Mouse (Mus musculus) MEL (cell line): Measurements from ENCODE around the gene Ciz1.

Experiments
- CHD2 ChIP-seq: IDR thresholded peaks from 2 replicates; pipeline ENCODE4 v1.6.1; 2011; ENCODE audit warnings: low read length, improper control_type of control experiment
- CTCF ChIP-seq, 3 experiments: IDR thresholded peaks in 2 of 3; conservative IDR thresholded peaks in 1 of 3; 2 replicates each; pipeline ENCODE4 v1.5.1; 2011 to 2012; ENCODE audit warnings: low read length in 3 of 3, low read depth in 2 of 3, mild to moderate bottlenecking in 2 of 3, improper control_type of control experiment in 1 of 3, inconsistent platforms in 1 of 3, mixed read lengths in 1 of 3, moderate library complexity in 1 of 3; ENCODE audit not compliant: control insufficient read depth in 1 of 3, insufficient read depth in 1 of 3, poor library complexity in 1 of 3, severe bottlenecking in 1 of 3
- EP300 ChIP-seq, 2 experiments: IDR thresholded peaks; 2 replicates each; pipeline ENCODE4 v1.6.1; 2011; ENCODE audit warnings: improper control_type of control experiment in 2 of 2, low read length in 2 of 2, low read depth in 1 of 2, mild to moderate bottlenecking in 1 of 2
- ETS1 ChIP-seq: IDR thresholded peaks from 2 replicates; pipeline ENCODE4 v1.6.1; 2012; ENCODE audit warnings: low read depth, mild to moderate bottlenecking, inconsistent platforms, low read length, improper control_type of control experiment, moderate library complexity
- MAZ ChIP-seq: IDR thresholded peaks from 2 replicates; pipeline ENCODE4 v1.6.1; 2012; ENCODE audit warnings: low read depth, mild to moderate bottlenecking, inconsistent platforms, low read length, improper control_type of control experiment
- MXI1 ChIP-seq: IDR thresholded peaks from 2 replicates; pipeline ENCODE4 v1.6.1; 2011; ENCODE audit warnings: mild to moderate bottlenecking, low read depth, low read length, improper control_type of control experiment
- MYC ChIP-seq: IDR thresholded peaks from 2 replicates; pipeline ENCODE4 v1.6.1; 2011; ENCODE audit warnings: low read depth, mild to moderate bottlenecking, low read length, improper control_type of control experiment, moderate library complexity
- POLR2A ChIP-seq, 2 experiments: IDR thresholded peaks; 2 replicates each; pipeline ENCODE4 v1.6.1; 2011 to 2012; ENCODE audit warnings: low read length in 2 of 2, mild to moderate bottlenecking in 2 of 2, control low read depth in 1 of 2, improper control_type of control experiment in 1 of 2, low read depth in 1 of 2, moderate library complexity in 1 of 2; ENCODE audit not compliant: control insufficient read depth in 1 of 2, insufficient read depth in 1 of 2, poor library complexity in 1 of 2
- POLR2AphosphoS2 ChIP-seq: IDR thresholded peaks from 2 replicates; pipeline ENCODE4 v1.6.1; 2011; ENCODE audit warnings: low read length, improper control_type of control experiment
- RCOR1 ChIP-seq: IDR thresholded peaks from 2 replicates; pipeline ENCODE4 v1.6.1; 2012; ENCODE audit warnings: low read depth, mild to moderate bottlenecking, inconsistent platforms, low read length, improper control_type of control experiment
- SIN3A ChIP-seq: IDR thresholded peaks from 2 replicates; pipeline ENCODE4 v1.6.1; 2012; ENCODE audit warnings: low read length, improper control_type of control experiment, inconsistent platforms
- SMC3 ChIP-seq: IDR thresholded peaks from 2 replicates; pipeline ENCODE4 v1.6.1; 2011; ENCODE audit warnings: low read depth, low read length, improper control_type of control experiment
- TAL1 ChIP-seq: IDR thresholded peaks from 2 replicates; pipeline ENCODE4 v1.6.1; 2012; ENCODE audit warnings: mild to moderate bottlenecking, inconsistent platforms, low read length, moderate library complexity, mixed read lengths
- ZMIZ1 ChIP-seq: IDR thresholded peaks from 2 replicates; pipeline ENCODE4 v1.6.1; 2012; ENCODE audit warnings: low read depth, mild to moderate bottlenecking, inconsistent platforms, low read length, improper control_type of control experiment, moderate library complexity

DNA sequence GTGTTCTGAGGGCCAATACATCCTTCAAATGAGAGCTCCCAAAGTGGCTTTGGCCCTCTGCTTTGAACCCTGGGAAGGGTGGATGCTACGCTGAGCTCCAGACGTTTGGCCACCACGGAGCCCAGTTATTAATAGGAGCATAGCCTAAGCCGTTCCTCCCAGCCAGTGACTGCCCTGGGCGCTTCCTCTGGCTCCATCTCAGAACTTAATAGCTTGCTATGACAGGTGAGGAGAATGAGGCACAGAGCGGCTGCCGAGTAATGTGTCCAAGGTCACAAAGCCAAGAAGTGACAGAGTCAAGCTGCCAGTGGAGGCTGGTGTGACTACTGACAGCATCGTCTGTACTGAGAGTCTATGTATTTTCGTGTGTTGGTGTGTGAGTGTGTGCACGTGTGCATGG, 4.1 kb downstream of the Ciz1 start:
- TF ChIP-seq ETS1 = no peak
- no peak for TF ChIP-seq SMC3
- TF ChIP-seq POLR2A (IDR thresholded peaks at IDR 0.05; ENCODE audit: control insufficient read depth in 1 of 2, insufficient read depth in 1 of 2, low read depth in 1 of 2, low read length in 2 of 2, poor library complexity in 1 of 2) = no peak
- no peak for TF ChIP-seq MXI1
- no peak for TF ChIP-seq ZMIZ1
- no peak for TF ChIP-seq CTCF (IDR thresholded peaks at IDR 0.05 in 2 of 3, conservative IDR thresholded peaks at IDR 0.05 in 1 of 3; ENCODE audit: control insufficient read depth in 1 of 3, insufficient read depth in 1 of 3, low read depth in 2 of 3, low read length in 3 of 3, poor library complexity in 1 of 3, severe bottlenecking in 1 of 3)
- TF ChIP-seq CHD2 = no peak
- no peak for TF ChIP-seq RCOR1
- no peak for TF ChIP-seq MAZ
- TF ChIP-seq SIN3A = no peak
- no peak for TF ChIP-seq POLR2AphosphoS2
- TF ChIP-seq TAL1 = no peak
- no peak for TF ChIP-seq MYC
- TF ChIP-seq EP300 (IDR thresholded peaks at IDR 0.05; ENCODE audit: low read depth in 1 of 2, low read length in 2 of 2) = no peak
